Mouse (Mus musculus): ENCODE data around the gene Reep3.

DNA sequence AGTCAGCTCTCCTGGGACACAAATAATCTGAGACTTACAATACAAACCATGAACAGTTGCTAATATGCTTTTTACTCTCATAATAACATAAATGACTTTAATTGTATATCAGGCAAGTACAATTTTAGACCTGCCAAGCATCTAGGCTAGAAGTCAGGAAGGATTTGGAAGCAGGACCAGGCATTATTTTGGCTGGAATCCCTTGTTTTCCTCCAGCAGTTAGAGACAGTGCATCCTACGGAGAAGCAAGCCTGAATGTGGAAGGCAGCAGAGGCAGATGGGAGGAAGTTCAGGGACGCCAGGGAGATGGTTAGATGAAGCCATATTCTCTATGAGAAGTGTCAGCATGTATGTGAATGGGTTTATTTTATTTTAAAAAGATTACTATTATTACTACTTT, 79.4 kb downstream of the Reep3 start:
- TF ChIP-seq CTCF (IDR thresholded peaks at IDR 0.05; ENCODE audit: low read depth, low read length) (no peak), POLR2A (IDR thresholded peaks at IDR 0.05; ENCODE audit: insufficient read depth, low read length) (no peak)

Measured in ES-Bruce4 (cell line).